Mouse (Mus musculus): ENCODE results near the gene Prkcd. TPM values are rescaled to one million over a fixed set of nuclear protein-coding genes. Genes with fewer than 3 reads are reported as not detected.

Prkcd gene
- polyA plus RNA-seq, 2 experiments from 2014 or later = 32.5 to 37.2 TPM

Other genes with a start within 250 kb of the Prkcd start
- 10 to 100 TPM; 28.1 to 63.9 TPM for gene Dcp1a, start 146.7 kb downstream of the Prkcd start, polyA plus RNA-seq (2017; shearing (Covaris generic))
- gene Cacna1d, start 134.8 kb downstream of the Prkcd start, polyA plus RNA-seq (2017; shearing (Covaris generic)) = 1 to 10 TPM; 2.2 to 2.7 TPM
- 100 to 1,000 TPM; 231 to 349 TPM for gene Tkt, start 77.9 kb downstream of the Prkcd start, polyA plus RNA-seq (2017; shearing (Covaris generic))
- 10 to 100 TPM; 12.8 to 20.0 TPM for gene Rft1, start 28.1 kb upstream of the Prkcd start, polyA plus RNA-seq (2017; shearing (Covaris generic))
- 10 to 100 TPM; 10.8 to 12.6 TPM for gene Sfmbt1, start 88.6 kb upstream of the Prkcd start, polyA plus RNA-seq (2017; shearing (Covaris generic))
- 1 to 10 TPM; 4.6 to 6.3 TPM for gene Tmem110, start 199.4 kb upstream of the Prkcd start, polyA plus RNA-seq (2017; shearing (Covaris generic))